Mouse (Mus musculus): ENCODE results near the gene Tomm70a. TPM values are rescaled to one million over a fixed set of nuclear protein-coding genes. Genes with fewer than 3 reads are reported as not detected.
A peak's percentile ranks its signal among the peaks of the same experiment; 100 is the strongest.

Tomm70a gene
- total RNA-seq (2021) = 100 to 1,000 TPM; 104 to 110 TPM
- long read RNA-seq, experiment 1, full-length matches to known transcripts = 109 of 126 reads
- long read RNA-seq, experiment 1, partial matches to known transcripts = 8 of 126 reads
- long read RNA-seq, experiment 1, other reads (novel, unspliced or antisense) = 9 of 126 reads
- long read RNA-seq, experiment 2, full-length matches to known transcripts = 136 of 171 reads
- long read RNA-seq, experiment 2, partial matches to known transcripts = 33 of 171 reads
- long read RNA-seq, experiment 2, other reads (novel, unspliced or antisense) = 2 of 171 reads

DNA sequence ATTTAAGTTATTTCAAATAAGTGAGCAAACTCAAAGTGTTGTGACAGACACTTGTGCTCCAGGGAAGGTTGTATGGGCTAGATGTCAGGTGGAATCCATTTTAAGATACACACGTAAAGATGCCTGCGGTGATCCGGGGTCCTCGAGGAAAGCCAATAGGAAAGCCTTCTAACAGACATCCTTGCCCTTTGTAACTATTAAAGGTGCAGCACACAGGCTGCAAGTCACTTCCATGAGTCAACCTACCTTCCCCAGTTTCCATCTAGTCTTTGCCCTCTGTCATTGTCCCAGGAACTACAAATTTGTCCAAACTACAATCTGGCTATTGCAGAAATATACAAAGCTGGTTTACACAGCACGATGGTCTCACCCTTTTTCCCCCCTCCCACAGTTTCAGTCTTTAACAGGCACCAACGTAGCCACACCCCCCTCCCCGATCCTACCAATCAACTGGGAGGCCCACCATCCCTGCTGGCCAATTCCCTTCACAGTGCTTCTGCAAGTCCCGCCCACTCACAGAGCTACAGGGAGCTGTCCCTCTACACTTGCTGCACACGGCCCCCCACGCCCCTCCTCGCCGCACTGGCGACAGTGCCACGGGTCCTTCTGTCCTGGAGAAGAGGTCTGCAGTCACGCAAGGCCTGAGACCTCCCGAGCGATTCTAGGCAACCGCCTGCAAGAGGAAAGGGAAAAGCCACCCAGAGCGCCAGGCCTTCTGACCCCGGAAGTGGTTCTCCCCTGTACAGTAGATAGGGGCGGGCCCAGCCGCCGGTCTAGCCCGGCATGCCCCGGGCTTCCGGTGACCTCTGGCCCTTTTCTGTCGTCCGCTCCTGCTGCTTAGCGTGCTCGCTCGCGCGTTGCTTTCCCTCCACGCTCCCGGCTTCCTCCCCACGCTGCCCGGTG is at the start of gene Tomm70a:
Gene Tomm70a, plus strand, starts transcription at position 791 of the 903 bp plus-strand sequence.
- DNase-seq (ENCODE audit: low spot score in 2 of 2) = peak; percentile 96 to 97

DNA sequence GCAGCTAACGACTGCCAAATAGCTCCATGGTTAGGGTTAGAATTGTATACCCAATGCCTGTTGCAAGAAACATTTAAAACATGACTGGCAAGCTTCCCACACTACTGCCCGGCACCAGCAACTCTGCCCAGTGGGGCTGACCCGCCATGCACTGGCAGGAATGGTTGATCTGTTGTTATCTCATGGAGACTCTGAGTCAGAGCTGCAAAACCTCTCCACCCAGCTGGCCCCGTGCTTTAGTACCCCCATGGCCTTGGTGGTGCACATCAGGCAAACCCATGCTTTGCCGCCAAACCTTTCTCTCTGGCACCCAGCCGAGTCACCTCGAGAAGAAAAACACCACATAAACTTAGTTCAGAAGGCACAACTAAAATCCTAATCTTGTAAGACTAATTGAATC is 45.5 kb upstream of the Tomm70a start:
- no peak for DNase-seq (ENCODE audit: low spot score in 2 of 2)

DNA sequence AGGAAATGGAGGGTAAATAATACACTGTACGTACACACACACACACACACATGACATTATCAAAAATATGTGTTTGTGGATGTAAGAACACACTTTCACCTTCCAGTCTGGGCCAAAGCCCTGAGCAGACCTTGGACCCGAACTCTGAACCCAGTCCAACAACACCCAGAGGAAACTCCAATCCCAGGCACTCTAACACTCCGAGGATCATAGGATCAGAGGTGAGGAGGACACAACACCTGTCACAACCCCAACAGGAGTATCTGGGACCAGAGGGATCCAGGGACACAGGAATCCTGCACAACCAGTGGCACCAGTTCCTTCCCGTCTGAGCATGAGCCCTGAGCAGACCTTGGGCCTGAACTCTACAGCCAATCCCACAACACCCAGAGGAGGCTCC is 41.9 kb upstream of the Tomm70a start:
- DNase-seq (ENCODE audit: low spot score in 2 of 2) = no peak

DNA sequence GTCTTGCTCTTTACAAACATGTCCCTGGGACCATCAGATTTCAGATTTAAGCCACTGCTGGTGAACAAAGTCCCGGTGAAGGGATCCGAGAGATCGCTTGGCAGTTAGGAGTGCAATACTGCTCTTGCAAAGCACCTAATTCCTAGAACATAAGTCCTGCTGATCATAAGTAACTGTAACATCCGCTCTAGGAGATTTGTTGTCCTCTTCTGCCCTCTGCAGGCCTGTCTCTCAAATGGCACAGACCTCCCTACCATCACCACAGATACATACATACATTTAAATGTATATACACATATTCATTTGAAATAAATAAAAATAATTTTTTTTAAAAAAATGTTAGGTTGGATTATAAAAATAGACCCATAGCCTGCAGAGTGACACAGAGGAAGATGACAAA is 29.0 kb upstream of the Tomm70a start:
- peak; percentile 27 to 55 for DNase-seq (ENCODE audit: low spot score in 2 of 2)

- DNase-seq (ENCODE audit: low spot score in 2 of 2) = no peak
Measured at GRCm38 (mm10) chr16:57092911-57093605, 28.4 kb upstream of the Tomm70a start.

GRCm38 (mm10) chr16:57098468-57099144 is 22.9 kb upstream of the Tomm70a start:
- DNase-seq (ENCODE audit: low spot score in 2 of 2) = no peak

- no peak for DNase-seq (ENCODE audit: low spot score in 2 of 2)
Measured at GRCm38 (mm10) chr16:57099572-57100237, 21.8 kb upstream of the Tomm70a start.

- DNase-seq (ENCODE audit: low spot score in 2 of 2) = no peak
Measured at GRCm38 (mm10) chr16:57101174-57101573, 20.3 kb upstream of the Tomm70a start.

- no peak for DNase-seq (ENCODE audit: low spot score in 2 of 2)
Measured at GRCm38 (mm10) chr16:57106185-57106960, 15.1 kb upstream of the Tomm70a start.

DNA sequence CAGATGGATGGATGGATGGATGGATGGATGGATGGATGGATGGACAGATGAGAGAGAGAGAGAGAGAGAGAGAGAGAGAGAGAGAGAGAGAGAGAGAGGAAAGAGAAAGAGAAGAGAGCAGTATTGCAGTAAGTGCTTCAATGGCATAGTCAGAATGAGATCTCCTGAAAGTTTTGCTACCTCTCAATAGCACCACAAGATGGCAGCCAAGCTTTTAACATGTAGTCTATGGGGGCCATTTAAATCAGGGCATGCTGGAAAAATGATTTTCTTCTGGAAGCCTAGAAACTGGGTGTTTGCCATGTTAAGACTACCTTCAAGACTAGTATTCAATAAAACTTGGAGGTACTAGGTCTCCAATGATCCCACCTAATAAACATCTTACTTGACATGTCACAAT is 5.4 kb upstream of the Tomm70a start:
- no peak for DNase-seq (ENCODE audit: low spot score in 2 of 2)

DNA sequence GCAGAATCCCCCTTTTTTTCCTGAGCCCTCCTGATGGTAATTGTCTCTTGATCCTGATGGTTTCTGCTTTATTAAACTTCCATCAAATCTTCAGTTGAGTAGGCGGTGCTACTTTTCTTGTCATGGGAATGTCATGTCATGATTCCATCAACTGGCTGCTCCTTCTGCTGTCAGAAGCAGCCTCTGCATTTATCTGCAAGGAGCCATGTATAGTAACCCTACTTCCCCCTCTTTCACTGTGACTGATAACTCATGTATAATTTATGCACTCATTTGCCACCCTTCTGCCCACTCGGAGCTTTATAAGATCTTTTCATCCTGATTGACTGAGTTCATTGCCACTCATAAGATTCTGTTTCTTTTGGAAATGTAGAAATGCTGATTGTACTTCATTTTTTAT is 3.9 kb upstream of the Tomm70a start:
- no peak for DNase-seq (ENCODE audit: low spot score in 2 of 2)

GRCm38 (mm10) chr16:57121816-57122415 is 413 bp downstream of the Tomm70a start:
- DNase-seq (ENCODE audit: low spot score in 2 of 2) = no peak

DNA sequence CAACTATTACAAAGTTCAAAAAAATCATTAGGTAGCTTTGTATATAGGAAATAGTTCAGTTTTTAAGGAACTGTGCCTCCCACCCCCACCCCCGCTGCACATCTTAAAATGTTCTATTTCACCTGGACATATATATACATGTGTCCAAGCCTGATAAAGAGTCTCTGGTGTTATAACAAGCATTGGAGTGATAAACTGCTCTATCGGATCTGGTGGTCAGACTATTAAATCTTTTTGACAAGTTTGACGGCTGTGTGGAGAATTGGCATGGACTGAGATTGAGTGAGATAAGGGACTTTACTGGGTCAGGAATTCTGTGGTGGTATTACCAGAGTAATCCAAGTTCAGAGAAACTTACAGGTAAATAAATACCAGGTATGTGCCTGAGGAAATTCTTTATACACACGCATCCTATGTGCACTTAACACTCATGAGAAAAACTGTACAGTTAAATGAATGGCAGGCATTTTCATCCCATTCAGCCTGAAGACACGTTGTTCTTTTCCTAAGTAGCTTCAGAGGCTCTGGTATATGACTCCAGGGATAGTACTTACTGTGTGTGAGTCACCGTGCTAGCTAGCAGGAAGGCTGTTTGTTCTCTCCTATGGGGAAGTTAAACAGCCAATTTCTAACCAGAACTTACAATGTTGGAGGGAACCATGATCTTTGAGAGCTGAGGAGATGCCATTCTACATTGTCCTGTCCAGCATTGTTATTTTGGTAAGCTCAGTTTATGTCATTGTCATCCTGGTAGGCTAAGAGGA is 1.4 kb downstream of the Tomm70a start:
- no peak for DNase-seq (ENCODE audit: low spot score in 2 of 2)

- no peak for DNase-seq (ENCODE audit: low spot score in 2 of 2)
Measured at GRCm38 (mm10) chr16:57126268-57126667, 4.8 kb downstream of the Tomm70a start.

DNA sequence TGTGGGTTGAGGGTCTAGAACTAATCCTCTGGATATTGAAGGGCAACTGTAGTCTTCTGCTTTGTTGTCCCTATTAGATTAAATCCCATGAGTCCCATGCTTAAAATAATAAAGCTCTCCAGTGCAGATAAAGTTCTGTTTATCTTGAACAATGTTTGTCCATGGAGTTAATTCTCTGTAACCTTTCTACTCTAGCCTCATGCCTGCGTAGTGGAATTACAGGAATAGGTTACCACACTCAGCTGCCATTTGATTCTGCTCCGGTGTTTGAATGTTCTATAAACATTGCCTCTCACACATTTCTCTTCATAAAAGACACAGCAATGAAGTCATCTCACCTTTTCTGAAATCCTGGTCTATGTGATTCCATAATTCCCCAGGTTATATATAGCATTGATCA is 6.3 kb downstream of the Tomm70a start:
- DNase-seq (ENCODE audit: low spot score in 2 of 2) = no peak

- no peak for DNase-seq (ENCODE audit: low spot score in 2 of 2)
Measured at GRCm38 (mm10) chr16:57130752-57131400, 9.4 kb downstream of the Tomm70a start.

- DNase-seq (ENCODE audit: low spot score in 2 of 2) = no peak
Measured at GRCm38 (mm10) chr16:57131544-57131943, 10.0 kb downstream of the Tomm70a start.

GRCm38 (mm10) chr16:57132326-57132725 is 10.8 kb downstream of the Tomm70a start:
- DNase-seq (ENCODE audit: low spot score in 2 of 2) = no peak
